Mouse (Mus musculus) kidney, postnatal 0 days (tissue): ENCODE results near the gene Trap1. TPM values are rescaled to one million over a fixed set of nuclear protein-coding genes. Genes with fewer than 3 reads are reported as not detected.
A peak's percentile ranks its signal among the peaks of the same experiment; 100 is the strongest.
"Not testable (repeated sequence)": the region's sequence is repeated elsewhere in the genome, so short reads cannot be mapped to it uniquely, and the experiment has no call there.

Experiments used
- ATAC-seq: fragments of 200-750 bp; cut with Nextera tagmentation; replicated peaks from 2 replicates; pipeline ENCODE4 v1.8.0; 2017; ENCODE audit warnings: low read depth, moderate number of reproducible peaks, moderate TSS enrichment, moderate library complexity; ENCODE audit not compliant: low FRiP score
- DNase-seq: peaks from one replicate; pipeline ENCODE4 v3.0.0-alpha.2; 2016; ENCODE audit warnings: low spot score
- H3K27ac ChIP-seq: fragments of 300-500 bp; sonication (generic); 2 replicates; pipeline ENCODE4 v1.5.1; 2014; ENCODE audit warnings: mild to moderate bottlenecking
- H3K27me3 ChIP-seq: fragments of 300-500 bp; sonication (generic); 2 replicates; pipeline ENCODE4 v1.6.1; 2014; ENCODE audit warnings: low read length, mixed read lengths; ENCODE audit not compliant: insufficient read depth
- H3K36me3 ChIP-seq: fragments of 300-500 bp; sonication (generic); 2 replicates; pipeline ENCODE4 v1.6.1; 2014; ENCODE audit warnings: low read length, mixed read lengths; ENCODE audit not compliant: insufficient read depth
- H3K4me1 ChIP-seq: fragments of 300-500 bp; sonication (generic); replicated peaks from 2 replicates; pipeline ENCODE4 v1.6.1; 2014; ENCODE audit warnings: antibody characterized with exemption, low read length, mixed read lengths; ENCODE audit not compliant: insufficient read depth
- H3K4me2 ChIP-seq: fragments of 300-500 bp; sonication (generic); 2 replicates; pipeline ENCODE4 v1.6.1; 2014; ENCODE audit warnings: mild to moderate bottlenecking, low read length, moderate library complexity, mixed read lengths
- H3K4me3 ChIP-seq: fragments of 300-500 bp; sonication (generic); replicated peaks from 2 replicates; pipeline ENCODE4 v1.5.1; 2014; ENCODE audit warnings: low read depth, low read length
- H3K9ac ChIP-seq: fragments of 300-500 bp; sonication (generic); 2 replicates; pipeline ENCODE4 v1.6.1; 2014; ENCODE audit warnings: low read depth, low read length
- H3K9me3 ChIP-seq: fragments of 300-500 bp; sonication (generic); replicated peaks from 2 replicates; pipeline ENCODE4 v1.6.1; 2016; ENCODE audit warnings: low read length, inconsistent platforms, mixed read lengths
- CTCF ChIP-seq: IDR thresholded peaks from 2 replicates; pipeline ENCODE4 v1.5.1; 2016; ENCODE audit warnings: antibody characterized with exemption, low read depth, mild to moderate bottlenecking, moderate library complexity
- WGBS: fragments of 180-500 bp; shearing (Covaris S2); extraction: QIAGEN DNeasy Blood & Tissue Kit; methylation state at CpG from one replicate; pipeline ENCODE4 v1.1.7; 2014; 5-methylcytosine and 5-hydroxymethylcytosine counted together
- polyA plus RNA-seq: library from polyadenylated mRNA; unstranded; fragments of >200 nt; fragmentation: Nextera tagmentation; extraction: Ambion mirVana; gene quantifications from 2 replicates; pipeline ENCODE4 v1.2.1, GENCODE M21; 2015

Gene Trap1
- polyA plus RNA-seq, 1 experiment from 2014 or later = 89.9 TPM

DNA sequence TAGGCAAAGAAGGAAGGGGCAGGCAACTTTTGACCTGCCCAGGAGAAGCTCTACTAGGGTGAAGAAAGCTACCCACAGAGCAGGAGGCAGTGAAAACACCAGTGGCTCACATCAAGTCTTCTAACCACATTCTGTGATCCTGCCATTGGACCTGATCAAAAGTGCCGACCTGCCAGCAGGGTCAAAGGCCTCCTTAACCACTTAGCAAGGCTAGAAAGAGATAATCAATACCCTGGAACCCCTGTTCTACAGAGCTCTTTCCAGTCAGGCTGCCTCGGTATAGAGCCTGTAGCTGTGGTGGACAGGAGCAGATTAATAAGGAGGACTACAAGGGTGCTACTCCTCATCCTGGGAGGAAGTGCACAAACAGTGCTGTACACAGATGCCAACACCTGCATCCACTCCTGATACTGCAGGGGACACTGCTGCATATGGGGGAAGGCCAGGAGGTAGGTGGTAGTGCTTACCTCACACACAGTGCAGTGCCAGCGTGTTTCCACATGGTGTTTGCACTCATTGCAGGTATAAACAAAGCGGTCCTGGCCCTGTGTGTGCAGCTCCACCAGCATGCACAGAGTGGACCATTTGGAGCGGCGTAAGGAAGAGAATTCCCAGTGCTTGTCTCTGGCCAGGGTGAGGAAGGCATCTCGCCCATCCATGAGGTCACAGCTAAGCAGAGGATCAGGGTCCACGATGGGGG lies 9.7 kb upstream of the Trap1 start:
- Histone ChIP-seq H3K4me2 (no peak overlapping the region), H3K36me3 (peaks cover 72% of the 10 kb centered on the region), H3K9me3 (no peaks in the 10 kb centered on the region), H3K4me3 (no peak overlapping the region), H3K9ac (no peak overlapping the region), H3K27ac (no peak overlapping the region), H3K4me1 (no peaks in the 10 kb centered on the region), H3K27me3 (no peaks in the 10 kb centered on the region)
- ATAC-seq = no peak
- WGBS = 95% methylated on average over 8 of the region's 8 CpGs
- no peak for TF ChIP-seq CTCF
- no peak for DNase-seq

DNA sequence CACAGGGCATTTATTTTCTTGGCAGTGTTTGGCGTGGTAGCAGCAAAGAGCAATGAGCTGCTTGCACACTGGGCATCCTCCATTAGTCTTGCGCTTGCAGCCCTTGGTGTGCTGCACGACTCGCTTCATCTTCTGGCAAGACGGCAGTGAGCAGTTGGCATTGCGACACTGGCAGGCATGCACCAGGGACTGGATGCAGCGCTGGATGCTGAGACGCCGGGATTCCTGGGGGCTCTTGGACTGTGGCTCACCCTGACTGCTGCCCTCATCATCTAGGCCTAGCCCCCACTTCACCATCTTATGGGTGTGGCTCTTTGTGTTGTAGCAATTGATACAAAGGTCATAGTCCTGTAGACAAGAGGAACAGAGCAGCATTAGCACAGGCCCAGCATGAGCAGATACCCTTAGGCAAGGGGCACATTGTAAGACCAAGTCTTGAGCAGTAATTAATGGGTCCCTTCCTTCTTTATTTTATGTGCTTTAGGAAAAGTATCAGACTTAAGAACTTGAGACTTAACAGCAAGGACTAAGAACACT lies 8.3 kb upstream of the Trap1 start:
- H3K4me1 ChIP-seq = no peaks in the 10 kb centered on the region
- H3K9me3 ChIP-seq = no peaks in the 10 kb centered on the region
- peaks cover 62% of the 10 kb centered on the region for H3K36me3 ChIP-seq
- H3K9ac ChIP-seq = no peak overlapping the region
- DNase-seq (no peak), ATAC-seq (no peak)
- no peak overlapping the region for H3K4me2 ChIP-seq
- 94% methylated on average over 9 of the region's 9 CpGs for WGBS
- H3K27me3 ChIP-seq = no peaks in the 10 kb centered on the region
- TF ChIP-seq CTCF = no peak
- H3K4me3 ChIP-seq = no peak overlapping the region
- H3K27ac ChIP-seq = no peak overlapping the region

DNA sequence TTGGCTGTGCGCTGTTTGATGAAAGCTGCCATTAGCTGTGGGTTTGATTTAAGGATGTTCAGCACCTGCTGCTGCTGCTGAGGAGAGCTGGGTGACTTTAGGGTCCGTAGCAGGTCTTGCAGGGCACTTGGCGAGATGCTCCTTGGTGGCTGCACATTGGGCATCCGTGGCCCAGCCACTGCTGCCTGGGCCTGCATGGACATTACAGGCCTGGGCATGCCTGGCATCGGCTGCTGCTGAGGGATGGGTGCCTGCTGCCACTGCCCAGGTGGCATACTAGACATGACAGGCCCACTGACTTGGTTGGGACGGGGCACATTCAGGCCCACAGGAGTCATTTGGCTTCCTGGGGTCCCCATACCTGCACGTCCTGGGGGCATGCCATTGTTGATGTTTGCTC lies 7.4 kb upstream of the Trap1 start:
- H3K4me1 ChIP-seq = no peaks in the 10 kb centered on the region
- no peak overlapping the region for H3K4me3 ChIP-seq
- peaks cover 53% of the 10 kb centered on the region for H3K36me3 ChIP-seq
- no peak overlapping the region for H3K27ac ChIP-seq
- no peaks in the 10 kb centered on the region for H3K27me3 ChIP-seq
- 99% methylated on average over 7 of the region's 7 CpGs for WGBS
- no peak overlapping the region for H3K9ac ChIP-seq
- no peak overlapping the region for H3K4me2 ChIP-seq
- no peak for TF ChIP-seq CTCF
- no peaks in the 10 kb centered on the region for H3K9me3 ChIP-seq
- ATAC-seq = no peak; the same call in 1 of the 2 replicates
- no peak for DNase-seq

GRCm38 (mm10) chr16:4080419-4080818 lies 2.8 kb upstream of the Trap1 start:
- DNase-seq = not testable (repeated sequence)

GRCm38 (mm10) chr16:4079656-4080055 lies 2.0 kb upstream of the Trap1 start:
- Histone ChIP-seq H3K4me3 (no peak overlapping the region), H3K27me3 (no peaks in the 10 kb centered on the region), H3K9ac (no peak overlapping the region), H3K4me1 (peaks cover 8% of the 10 kb centered on the region), H3K4me2 (no peak overlapping the region), H3K27ac (no peak overlapping the region), H3K9me3 (no peaks in the 10 kb centered on the region), H3K36me3 (peaks cover 14% of the 10 kb centered on the region)
- WGBS = 77% methylated on average over 1 of the region's 1 CpGs
- no peak for TF ChIP-seq CTCF
- DNase-seq (no peak), ATAC-seq (no peak)

More at GRCm38 (mm10) chr16:4080419-4080818, 2.8 kb upstream of the Trap1 start:
- H3K4me3 ChIP-seq, H3K27ac ChIP-seq, H3K4me2 ChIP-seq, ATAC-seq, H3K9ac ChIP-seq, H3K27me3 ChIP-seq, H3K4me1 ChIP-seq, H3K9me3 ChIP-seq: not testable (repeated sequence)
- peaks cover 21% of the 10 kb centered on the region for H3K36me3 ChIP-seq
- 59% methylated on average over 3 of the region's 3 CpGs for WGBS

GRCm38 (mm10) chr16:4078302-4078701 lies 675 bp upstream of the Trap1 start:
- not testable (repeated sequence) for ATAC-seq, H3K9ac ChIP-seq, H3K4me1 ChIP-seq, DNase-seq, H3K9me3 ChIP-seq, H3K36me3 ChIP-seq, H3K27me3 ChIP-seq
- 66% methylated on average over 9 of the region's 10 CpGs for WGBS
- H3K4me3 ChIP-seq = peak overlapping the region; percentile 92; the same call in 1 of the 2 replicates
- H3K4me2 ChIP-seq = peak overlapping the region; percentile 70
- peak overlapping the region; percentile 8; the same call in 1 of the 2 replicates for H3K27ac ChIP-seq
